Mouse (Mus musculus) R1 (cell line): ENCODE measurements around the gene Malrd1.

Experiments used
- DNase-seq: peaks from one replicate; pipeline ENCODE4 v3.0.0-alpha.2; 2018; ENCODE audit warnings: low read depth, low spot score

The Malrd1 gene

DNA sequence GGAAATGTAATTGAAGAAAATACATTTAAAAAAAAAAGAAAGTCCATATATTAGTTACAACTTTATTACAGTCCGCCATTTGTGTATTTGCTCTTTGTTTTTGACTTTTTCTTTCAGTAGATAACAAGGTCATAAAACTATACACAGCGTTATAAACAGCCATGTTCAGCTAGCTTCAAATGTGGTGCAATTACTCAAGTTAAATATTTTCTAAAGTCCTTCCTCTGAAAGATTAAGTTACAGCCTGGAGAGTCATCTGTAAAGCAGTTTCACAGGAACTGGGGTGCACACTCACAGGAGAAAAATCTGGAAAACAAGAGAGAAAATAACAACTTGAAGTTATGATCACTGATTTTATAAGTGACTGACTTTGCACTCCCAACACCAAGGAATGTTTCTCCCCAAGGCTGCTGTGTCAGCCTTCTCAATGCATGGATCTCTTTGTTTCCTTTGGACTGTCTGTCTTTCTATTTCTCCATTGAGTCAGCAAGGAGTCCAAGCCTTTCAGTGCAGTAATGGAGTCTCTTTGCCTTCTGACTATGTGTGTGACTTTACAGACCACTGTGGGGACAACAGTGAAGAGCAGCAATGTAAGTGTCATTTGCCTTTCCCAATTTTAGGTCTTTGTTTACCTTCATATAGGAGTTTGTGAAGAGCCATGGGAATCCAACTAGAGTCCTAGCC, at the start of gene Malrd1:
TSS of gene Malrd1 (plus strand) at position 239 of the 684 bp plus-strand sequence.
- DNase-seq: no peak

DNA sequence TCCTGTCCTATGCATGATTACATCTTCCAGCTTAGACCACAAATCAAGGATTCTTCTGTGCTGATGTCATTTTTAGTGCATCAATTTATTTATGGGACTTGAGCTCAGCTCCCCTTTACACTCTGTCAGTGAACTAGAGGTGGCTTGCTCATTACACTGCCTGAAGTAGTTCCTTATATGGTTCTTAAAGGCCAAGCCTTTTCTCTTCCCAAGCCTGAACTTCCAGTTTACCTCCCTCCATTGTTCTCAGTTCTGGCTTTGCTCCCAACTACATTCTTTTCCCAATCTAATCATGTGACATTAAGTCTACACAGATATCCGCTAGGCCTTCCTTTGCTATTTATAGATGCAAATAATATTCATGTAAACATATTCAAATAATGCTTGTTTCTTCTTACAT, 12.4 kb downstream of the Malrd1 start:
- peak; percentile 4 for DNase-seq

DNA sequence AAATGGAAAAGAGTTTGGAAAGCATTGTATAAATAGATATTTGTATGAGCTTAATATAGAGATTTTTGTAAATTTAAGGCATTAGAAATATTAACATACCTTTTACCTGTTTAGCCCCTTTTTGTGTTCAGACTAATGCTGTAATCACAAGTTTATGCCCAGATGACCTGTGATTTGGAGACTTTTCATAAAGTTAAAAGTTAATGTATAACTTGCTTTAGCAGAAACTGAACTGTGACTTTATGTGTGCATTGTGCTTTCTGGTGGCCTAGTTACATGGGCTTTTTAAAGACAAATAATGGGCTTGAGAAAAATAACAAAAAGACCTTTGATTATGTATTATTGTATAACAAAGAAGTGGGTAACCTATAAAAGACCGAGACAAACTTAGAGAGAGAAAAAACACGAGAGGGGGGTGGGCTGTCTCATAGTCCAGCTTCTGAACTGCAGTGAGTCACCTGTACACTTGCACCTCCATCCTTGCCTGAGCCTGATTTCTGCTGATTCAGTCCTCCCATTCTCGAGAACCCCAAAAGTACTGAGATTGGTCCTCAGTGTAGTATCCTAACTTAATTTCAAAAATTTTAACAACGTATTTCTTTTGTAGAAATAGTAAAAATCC, 87.2 kb downstream of the Malrd1 start:
- no peak for DNase-seq

DNA sequence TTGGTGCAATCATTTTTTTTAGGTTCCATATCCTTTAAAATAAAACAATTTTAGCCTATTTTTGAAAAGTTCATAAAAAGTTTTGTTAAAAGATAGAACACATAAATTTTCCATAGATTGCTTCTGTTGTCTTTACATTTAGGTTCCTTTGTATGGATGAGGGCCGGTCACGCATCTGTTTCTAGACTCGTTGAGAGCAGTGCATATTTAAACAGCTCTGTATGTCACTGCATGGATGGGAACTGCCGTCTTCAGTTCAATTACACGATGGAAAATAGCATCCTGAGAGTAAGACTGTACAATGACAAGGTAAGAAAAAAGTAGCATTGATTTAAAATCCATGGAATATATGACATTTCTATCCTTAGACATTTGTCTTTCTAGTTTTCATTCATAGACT, 87.7 kb downstream of the Malrd1 start:
- DNase-seq: no peak

DNA sequence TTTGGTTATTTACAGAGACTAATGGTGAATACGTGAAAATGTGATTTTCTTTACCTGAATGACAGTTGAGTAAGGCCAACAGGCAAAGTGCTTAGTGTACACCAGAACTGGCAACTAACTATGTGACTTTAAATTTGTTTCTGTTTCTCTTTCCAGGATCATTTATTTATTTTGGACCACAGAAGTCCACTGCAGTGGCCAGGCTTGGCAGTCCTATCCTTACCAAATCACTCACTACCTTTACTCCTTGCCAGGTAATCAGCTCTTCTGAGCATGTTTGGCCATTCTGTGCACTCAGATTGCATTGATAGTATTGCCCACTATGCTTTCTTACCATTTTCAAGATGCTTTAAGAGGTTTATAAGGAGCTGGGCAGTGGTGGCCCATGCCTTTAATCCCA, 109.5 kb downstream of the Malrd1 start:
- DNase-seq: no peak

DNA sequence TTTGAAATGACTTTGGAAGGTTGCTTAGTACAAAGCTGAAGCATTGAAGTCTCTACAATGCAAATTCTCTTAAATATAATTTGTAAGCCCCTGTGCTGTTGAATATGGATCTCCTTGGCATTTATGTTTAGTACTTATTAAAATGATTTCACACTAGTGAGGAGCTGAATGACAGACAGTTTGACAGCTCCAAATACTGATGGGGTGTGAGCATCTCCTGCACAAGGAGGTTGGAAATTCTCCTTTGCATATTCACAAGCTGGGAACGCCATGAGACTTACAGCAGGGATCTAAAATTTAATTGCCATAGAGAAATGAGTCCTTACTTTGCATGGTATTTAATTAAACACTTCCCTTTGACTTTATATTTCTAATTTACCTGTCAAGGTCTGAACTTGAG, 117.6 kb downstream of the Malrd1 start:
- no peak for DNase-seq

DNA sequence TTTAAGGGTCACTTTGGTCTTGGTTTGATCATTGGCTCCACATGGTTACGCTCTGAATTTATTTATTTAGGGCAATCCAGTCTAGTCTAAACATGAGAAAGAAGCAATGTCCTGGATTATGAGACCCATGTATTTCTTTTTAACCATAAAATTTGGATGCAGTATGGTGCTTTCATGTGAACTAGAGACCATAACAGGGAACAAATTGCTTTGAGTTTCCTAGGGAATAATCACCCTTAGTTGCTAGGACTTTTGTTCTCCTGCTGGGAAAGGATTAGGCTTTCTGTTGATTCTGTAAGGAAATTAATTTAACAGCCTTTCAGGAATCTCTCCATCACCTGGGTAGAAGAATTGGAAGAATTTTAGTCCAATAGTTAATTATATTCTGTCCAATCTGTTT, 130.1 kb downstream of the Malrd1 start:
- DNase-seq: no peak

DNA sequence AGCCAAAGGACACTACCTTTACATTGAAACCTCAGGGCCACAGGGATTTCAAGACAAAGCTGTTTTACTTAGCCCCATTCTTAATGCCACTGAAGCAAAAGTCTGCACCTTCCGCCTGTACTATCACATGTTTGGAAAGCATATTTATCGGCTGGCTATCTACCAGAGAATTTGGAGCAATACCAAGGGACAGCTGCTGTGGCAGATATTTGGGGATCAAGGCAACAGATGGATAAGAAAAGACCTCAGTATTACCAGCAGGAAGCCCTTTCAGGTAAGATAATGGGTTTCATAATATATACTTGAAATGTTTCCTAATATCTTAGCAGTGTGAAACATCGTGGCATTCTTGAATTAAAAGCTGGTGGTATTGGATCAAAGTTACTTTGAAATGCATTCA, 176.7 kb downstream of the Malrd1 start:
- DNase-seq: no peak

DNA sequence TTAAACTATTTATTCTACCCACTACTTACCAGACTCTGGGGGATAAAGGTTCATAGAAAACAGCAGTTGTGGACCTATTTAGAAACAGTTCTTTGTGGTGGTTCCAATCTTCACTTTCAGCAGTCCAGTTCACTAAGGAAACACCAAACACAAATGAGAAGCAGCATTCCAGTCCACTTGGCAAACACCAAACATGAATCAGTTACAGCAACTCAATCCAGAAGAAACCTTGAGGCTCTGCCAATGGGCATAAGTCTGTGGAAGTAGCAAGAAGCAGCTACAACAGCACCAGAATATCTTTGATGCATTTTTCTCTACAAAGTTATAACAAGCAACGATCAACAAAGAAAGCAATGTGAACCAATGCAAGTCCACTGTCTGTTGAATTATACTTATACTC, 214.7 kb downstream of the Malrd1 start:
- DNase-seq: no peak

DNA sequence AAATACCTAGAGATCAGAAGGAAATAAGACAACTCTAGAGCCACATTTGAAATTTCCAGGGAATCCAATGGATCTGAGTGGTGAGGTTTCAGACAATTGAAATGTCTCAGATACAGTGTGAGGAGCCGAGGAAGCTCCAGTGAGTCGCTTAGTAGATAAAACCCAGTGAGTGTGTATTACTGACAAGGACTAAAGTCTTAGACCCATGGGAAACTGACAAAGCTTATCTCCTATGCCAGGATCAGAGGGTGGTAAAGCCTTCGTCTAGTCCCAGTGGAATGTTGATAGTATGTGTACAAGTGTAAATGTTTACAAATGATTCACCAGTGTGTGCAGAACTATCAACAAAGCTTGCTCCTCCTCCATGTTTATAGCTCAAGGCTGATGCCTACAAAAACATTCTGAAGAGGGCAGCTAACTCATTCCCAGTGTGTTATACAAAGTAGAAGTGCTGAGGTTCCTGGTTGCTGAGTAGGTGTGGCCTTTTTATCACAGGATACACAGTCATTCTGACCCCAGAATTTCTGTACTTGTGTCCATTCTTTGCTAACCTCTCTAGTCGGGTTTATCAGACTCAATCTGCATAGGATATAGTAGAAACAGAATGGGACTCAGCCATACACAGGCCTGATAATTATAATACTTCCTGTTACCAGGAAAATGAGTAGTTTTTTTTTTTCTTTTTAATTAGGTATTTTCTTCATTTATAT, 218.9 kb downstream of the Malrd1 start:
- no peak for DNase-seq

DNA sequence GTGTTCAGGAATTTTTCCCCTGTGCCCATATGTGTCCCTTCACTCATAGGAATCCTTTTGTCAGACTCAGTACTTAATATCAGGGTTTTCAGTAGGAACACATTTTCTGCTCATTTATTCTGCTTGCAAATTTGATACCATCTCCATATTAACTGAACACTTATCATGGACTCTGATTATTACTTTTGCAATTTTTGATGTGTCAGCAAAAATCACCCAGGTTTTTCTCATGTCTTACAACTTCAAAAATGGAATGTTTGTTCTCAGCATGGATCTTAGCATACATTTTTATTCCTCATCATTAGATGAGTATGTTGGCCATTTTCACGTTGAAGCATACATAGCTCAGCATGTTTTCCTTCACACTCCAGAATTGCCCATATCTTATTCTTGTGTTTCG, 258.5 kb downstream of the Malrd1 start:
- no peak for DNase-seq

DNA sequence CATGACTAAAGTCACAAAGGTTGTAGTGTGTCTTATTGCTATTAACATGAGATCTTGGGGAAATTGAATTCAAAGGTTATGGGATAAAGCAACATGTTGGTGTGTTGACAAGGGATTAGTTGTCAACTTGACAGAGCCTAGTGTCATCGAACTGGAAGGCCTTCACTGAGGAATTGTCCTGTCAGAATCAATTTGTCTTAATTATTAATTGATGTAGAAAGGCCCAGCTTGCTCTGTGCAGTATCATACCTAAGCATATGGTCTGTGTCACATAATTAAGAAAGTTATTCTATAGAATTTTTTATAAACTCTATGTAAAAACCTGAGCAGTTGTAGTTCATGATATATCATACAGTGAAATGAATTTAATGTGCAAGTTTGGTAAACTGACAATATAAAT, 289.4 kb downstream of the Malrd1 start:
- DNase-seq: no peak

DNA sequence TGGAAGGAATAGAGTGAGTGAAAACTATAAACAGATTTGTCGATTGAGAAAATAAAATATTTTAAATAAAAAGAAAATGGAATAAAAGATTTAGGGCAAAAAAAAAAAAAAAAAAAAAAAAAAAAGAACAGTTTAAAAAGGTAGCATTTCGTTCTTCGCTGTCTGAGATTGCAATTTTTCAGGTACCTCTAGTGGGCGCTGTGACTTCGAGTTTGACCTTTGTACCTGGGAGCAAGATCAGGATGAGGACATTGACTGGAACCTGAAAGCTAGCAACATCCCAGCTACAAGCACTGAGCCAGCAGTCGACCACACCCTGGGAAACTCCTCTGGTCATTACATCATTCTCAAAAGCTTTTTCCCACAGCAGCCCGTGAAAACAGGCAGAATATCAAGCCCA, 343.1 kb downstream of the Malrd1 start:
- DNase-seq: peak; percentile 69

DNA sequence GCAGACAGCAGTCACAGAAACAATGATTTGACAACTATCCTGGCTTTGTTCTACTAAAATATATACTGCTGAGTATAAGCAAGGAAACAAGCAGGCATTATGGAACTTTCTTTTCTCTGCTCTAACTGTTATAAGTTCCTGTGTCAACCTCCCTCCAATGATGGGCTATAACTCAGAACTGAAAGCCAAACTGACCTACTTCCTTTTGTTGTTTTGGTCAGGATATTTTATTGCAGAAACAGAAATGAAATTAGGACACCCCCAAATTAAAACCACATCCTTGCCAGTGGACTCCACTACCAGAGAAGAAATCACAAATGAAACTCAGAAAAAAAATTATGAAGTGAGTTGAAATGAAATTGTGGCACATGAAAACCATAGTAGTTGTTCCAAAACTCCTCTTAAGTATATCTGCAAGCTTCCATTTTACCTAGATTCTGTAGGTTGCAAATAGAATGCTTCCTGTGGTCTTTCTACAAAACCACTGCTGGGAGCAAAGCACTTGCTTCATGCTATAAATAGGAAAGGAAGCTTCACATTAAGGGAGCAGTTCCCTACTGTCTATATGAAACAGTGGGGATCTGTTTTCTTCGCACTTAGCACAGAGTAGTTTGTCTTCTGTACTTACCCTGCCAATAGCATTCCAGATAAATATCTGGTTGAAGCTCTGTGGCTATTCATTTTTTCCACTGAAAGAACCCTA, 367.3 kb downstream of the Malrd1 start:
- no peak for DNase-seq

DNA sequence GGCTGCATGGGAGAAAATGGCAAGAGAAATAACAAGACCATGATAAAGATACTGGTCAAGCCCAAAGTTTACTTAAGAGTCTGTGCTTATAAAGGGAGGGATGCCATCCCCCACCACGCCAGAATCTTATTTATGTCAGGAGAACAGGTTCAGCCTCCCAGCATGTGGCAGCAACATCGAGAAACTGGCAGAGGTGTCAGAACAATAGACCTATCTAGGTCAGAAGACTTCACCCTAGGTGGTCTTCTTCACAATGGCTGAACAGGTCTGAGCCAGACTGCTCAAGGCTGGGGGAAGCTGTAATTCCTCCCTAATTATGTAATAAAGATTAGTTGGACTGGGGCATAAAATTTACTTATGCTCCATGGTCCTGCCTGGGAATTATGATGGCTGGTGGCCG, 399.2 kb downstream of the Malrd1 start:
- DNase-seq: peak; percentile 95

DNA sequence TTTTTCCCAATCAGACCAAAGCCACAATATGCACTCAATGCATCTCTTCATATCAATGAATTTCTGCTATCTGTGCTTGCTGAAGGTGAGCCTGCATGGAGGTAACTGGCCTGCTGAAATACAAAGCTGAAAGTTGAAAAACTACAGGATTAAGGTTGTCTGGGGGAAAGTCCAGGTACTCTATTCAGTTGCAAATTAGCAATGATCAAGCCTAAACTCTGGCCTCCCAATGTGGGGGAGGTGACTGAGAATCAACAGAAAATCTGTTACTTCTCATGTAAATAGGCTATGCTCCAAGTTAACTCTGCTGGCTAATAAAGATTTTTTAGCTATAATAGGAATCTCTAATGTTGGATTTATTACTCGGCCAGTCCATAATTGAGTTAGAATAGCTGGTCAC, 399.8 kb downstream of the Malrd1 start:
- DNase-seq: peak; percentile 89

DNA sequence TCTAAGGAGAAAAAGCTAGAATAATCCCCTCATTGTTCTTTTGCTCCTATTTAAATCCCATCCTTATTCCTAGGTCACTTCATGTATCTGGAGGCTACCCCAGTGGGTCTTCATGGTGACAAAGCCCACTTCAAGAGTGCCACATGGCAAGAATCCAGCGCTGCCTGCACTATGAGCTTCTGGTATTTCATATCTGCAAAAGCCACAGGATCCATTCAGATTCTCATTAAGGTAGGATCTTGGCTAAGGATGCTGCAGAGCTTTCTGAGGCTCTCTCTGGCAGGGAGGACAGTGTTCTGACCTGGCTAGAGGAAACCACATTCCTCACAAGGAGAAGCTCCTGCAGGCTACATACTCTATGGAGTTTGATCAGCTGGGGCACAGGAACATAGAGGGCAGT, 405.2 kb downstream of the Malrd1 start:
- no peak for DNase-seq

DNA sequence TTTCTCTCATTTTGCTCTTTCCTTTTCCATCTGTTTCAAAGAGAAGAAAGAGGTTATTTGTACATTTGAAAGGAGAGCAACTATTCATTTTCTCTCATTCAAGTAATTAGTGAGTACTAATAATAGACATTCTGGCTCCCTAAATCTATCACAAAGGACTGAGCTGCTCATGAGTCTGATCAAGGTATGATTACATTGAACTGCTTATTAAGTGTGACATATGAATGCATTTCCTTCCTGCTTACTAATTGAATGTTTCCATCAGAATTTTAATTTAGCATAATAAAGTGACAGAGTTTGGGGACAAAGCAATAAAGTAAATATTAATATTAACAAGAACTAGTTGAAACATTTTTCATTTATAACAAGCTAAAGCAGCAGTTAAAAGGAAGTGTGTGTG, 405.6 kb downstream of the Malrd1 start:
- no peak for DNase-seq

DNA sequence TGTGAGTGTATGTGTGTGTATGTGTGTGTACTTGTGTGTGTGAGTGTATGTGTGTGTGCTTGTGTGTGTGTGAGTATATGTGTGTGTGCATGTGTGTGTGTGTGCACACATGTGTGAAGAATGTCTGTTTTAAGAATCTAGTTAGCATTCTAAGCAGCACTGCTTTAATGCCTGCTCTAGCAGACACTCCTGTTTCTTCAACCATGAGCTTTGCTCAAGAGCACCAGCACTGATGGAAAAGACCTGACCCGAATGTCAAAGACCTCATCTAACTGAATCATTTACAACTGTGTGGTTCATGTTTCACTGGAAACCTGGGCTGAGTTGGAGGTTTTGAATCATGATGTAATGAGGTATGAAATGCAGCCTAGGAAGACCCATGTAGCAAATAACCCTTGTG, 406.1 kb downstream of the Malrd1 start:
- DNase-seq: no peak

DNA sequence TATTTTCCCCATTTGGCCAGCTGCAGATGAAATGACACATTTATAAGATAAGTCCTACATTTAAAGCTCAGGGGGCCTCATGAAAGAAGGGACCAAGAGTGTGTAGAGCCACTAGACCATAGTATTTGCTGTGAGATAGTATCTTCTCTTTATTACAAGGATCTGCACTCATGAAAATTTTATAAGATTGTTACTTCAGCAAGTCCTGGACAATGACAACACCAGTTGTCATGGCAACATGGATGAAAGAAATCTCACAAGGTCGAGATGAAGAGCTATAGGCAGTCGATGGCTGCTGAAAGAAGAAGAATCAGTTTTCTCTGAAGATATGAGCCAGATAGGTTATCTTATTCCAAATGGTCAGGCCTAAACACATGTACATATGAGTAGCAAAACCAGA, 476.6 kb downstream of the Malrd1 start:
- peak; percentile 9 for DNase-seq

DNA sequence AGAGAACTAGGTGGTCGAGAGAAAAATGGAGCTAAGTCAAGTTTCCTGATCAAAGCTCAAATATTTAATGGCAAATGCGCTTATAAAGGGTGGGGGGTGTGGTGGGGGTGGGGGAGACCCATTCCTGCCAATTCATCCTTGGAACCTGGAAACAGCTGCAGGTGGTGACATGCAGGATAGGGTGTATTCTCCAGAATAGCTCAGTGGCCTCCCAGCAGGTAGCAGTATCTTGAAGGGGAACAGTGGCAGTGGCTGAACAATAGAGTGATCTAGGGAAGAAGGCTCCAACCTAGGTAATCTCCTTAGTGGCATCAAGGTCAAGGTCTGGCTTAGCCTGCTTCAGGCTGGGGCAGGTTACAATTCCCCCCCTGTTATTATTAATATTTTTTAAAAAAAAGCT, 490.8 kb downstream of the Malrd1 start:
- peak; percentile 56 for DNase-seq

DNA sequence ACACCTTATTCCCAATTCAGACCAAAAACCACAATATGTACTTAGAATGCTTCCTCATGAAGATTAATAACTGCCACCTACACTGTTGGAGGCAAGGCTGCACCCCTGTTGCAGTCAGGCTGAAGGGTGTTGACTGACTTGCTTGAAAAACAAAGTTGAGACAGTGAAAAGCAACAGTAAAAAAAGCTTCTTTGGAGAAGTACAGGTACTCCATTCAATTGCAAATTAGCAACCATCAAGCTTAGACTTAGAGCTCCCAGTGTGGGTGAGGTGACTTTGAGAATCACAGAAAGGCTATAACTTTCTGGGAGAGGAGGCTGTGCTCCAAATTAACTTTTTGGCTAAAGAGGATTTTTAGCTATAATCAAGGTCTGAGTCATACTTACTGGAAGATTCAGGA, 491.4 kb downstream of the Malrd1 start:
- DNase-seq: peak; percentile 90
